Mouse (Mus musculus) kidney, adult 2 months (tissue): Measurements from ENCODE around the gene Ppp2r2c.

Experiments used
- CTCF ChIP-seq: fragments of 200-500 bp; conservative IDR thresholded peaks from 2 replicates; pipeline ENCODE4 v1.5.1; 2011; ENCODE audit warnings: low read depth, mild to moderate bottlenecking, control low read depth, low read length, moderate library complexity, mixed read lengths; ENCODE audit not compliant: insufficient read depth, insufficient read length
- POLR2A ChIP-seq: fragments of 200-500 bp; IDR thresholded peaks from one replicate; pipeline ENCODE4 v1.6.1; 2011; ENCODE audit warnings: low read depth, low read length, control low read depth

GRCm38 (mm10) chr5:36902807-36903206 is 34.5 kb downstream of the Ppp2r2c start:
- no peak for TF ChIP-seq CTCF
- no peak for TF ChIP-seq POLR2A
